Mouse (Mus musculus): ENCODE data around the gene Myo1h. TPM values are rescaled to one million over a fixed set of nuclear protein-coding genes. Genes with fewer than 3 reads are reported as not detected.

Gene Myo1h
- polyA plus RNA-seq (2012; rRNA removed), result 1.1 and 1.3 TPM in 2 replicates

GRCm38 (mm10) chr5:114288874-114289273 is at the start of gene Myo1h:
Gene Myo1h, plus strand, starts transcription at chr5:114289166.

GRCm38 (mm10) chr5:114273693-114274402 is 15.1 kb upstream of the Myo1h start, which contains the start of gene Foxn4:
Gene Foxn4, minus strand, starts transcription at chr5:114273807.

GRCm38 (mm10) chr5:114380209-114381012 is 91.4 kb downstream of the Myo1h start, which contains the start of the genes Kctd10 and Ube3b:
Gene Kctd10, minus strand, starts transcription at chr5:114380508.
Gene Ube3b, plus strand, starts transcription at chr5:114380607.

Other genes with a start within 250 kb of the Myo1h start
- 36.3 and 37.5 TPM in 2 replicates for gene Usp30, start 223.7 kb upstream of the Myo1h start, polyA plus RNA-seq (2012; rRNA removed)
- 78.4 and 85.2 TPM in 2 replicates for gene Svop, start 197.6 kb upstream of the Myo1h start, polyA plus RNA-seq (2012; rRNA removed)
- 11.6 and 11.9 TPM in 2 replicates for gene Alkbh2, start 160.9 kb upstream of the Myo1h start, polyA plus RNA-seq (2012; rRNA removed)
- gene Ung, start 158.8 kb upstream of the Myo1h start, polyA plus RNA-seq (2012; rRNA removed), result 5.8 and 6.2 TPM in 2 replicates
- 3.6 TPM in 2 replicates for gene Acacb, start 142.6 kb upstream of the Myo1h start, polyA plus RNA-seq (2012; rRNA removed)
- 0.28 and 0.49 TPM in 2 replicates for gene Foxn4, start 15.4 kb upstream of the Myo1h start, polyA plus RNA-seq (2012; rRNA removed)
- gene Kctd10, start 91.3 kb downstream of the Myo1h start, polyA plus RNA-seq (2012; rRNA removed), result 72.8 and 73.8 TPM in 2 replicates
- gene Ube3b, start 91.4 kb downstream of the Myo1h start, polyA plus RNA-seq (2012; rRNA removed), result 42.4 and 47.2 TPM in 2 replicates
- 30.3 and 33.6 TPM in 2 replicates for gene Mmab, start 154.9 kb downstream of the Myo1h start, polyA plus RNA-seq (2012; rRNA removed)
- 70.1 and 73.1 TPM in 2 replicates for gene Mvk, start 155.1 kb downstream of the Myo1h start, polyA plus RNA-seq (2012; rRNA removed)

All from central nervous system, embryonic 18 days (tissue).